Mouse (Mus musculus) v-Abl transformed pro-B cells (cell line): ENCODE measurements around the gene Prx.

Source experiments
- in situ Hi-C, 2 experiments: fragments of 400-800 bp; cut with MboI; formaldehyde crosslinking; loops; one replicate each; pipeline ENCODE4 v1.15.1; 2025; ENCODE audit not compliant: unreplicated experiment in 2 of 2

Gene Prx

GRCm38 (mm10) chr7:27499036-27499435 is at the start of gene Prx:
Prx (plus strand) TSS chr7:27499324.
- in situ Hi-C loops = loop anchor here in 1 of 2 experiments (10.0 kb wide), 1 partner anchor 164 kb away; the partner anchor contains the start of gene Ltbp4

DNA sequence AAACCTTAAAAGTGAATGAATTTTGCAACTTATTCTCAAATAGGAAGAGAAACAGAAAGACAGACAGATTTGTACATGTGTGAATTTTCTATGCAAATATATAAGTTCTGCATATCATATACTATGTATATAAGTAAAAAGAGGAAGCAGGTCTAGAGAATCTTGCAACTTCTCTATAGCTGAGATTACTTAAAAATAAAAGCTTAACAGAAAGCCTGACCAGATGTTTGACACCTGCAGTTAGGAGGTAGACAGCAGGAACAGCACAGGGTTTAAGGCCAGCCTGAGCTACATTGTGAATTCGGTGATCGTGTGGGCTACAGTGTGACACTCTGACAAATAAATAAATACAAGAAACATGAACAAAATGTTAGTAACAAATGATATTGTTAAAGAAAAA is 47.8 kb upstream of the Prx start:
- in situ Hi-C loops = loop anchor here in 1 of 2 experiments (25.0 kb wide), 3 partner anchors 936 to 1814 kb away; partner anchors contain the start of genes B3gnt8, Hnrnpl, Med29 and Paf1

- in situ Hi-C loops = loop anchor here in 1 of 2 experiments (25.0 kb wide), 3 partner anchors 935 to 1815 kb away; partner anchors contain the start of genes B3gnt8, Hnrnpl, Med29 and Paf1
Observed at GRCm38 (mm10) chr7:27452206-27452770, 46.8 kb upstream of the Prx start.

DNA sequence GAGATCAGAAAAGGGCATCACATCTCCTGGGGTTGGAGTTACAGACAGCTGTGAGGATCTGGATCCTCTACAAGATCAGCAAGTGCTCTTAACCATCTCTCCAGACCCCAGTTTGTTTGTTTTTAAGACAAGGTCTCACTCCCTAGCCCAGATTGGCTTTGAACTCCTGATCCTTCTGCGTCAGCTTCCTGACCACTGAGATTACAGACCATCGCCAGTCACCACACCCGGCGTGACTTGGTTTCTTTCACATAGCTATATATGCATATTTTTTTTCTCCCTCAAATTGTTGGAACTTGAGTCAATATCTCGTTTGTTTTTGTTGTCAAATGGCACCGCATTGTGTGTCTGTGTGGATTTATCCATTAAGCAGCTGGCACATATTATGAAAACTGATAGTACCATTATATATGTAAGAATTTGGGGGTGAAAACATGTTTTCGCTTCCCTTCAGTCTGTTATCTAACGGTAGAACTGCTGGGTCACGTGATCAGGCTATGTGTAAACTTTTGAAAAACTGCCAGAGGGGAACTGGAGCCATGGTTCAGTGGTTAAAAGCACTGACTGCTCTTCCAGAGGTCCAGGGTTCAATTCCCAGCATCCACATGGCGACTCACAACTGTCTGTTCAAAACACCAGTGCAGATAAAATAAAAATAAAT is 44.5 kb upstream of the Prx start:
- in situ Hi-C loops = loop anchor here in 1 of 2 experiments (25.0 kb wide), 3 partner anchors 933 to 1817 kb away; partner anchors contain the start of genes B3gnt8, Hnrnpl, Med29 and Paf1

GRCm38 (mm10) chr7:27455273-27455672 is 43.9 kb upstream of the Prx start:
- in situ Hi-C loops = loop anchor here in 1 of 2 experiments (25.0 kb wide), 3 partner anchors 932 to 1818 kb away; partner anchors contain the start of genes B3gnt8, Hnrnpl, Med29 and Paf1

GRCm38 (mm10) chr7:27458614-27459013 is 40.5 kb upstream of the Prx start:
- in situ Hi-C loops = loop anchor here in 1 of 2 experiments (25.0 kb wide), 3 partner anchors 929 to 1821 kb away; partner anchors contain the start of genes B3gnt8, Hnrnpl, Med29 and Paf1

- in situ Hi-C loops = loop anchor here in 1 of 2 experiments (25.0 kb wide), 3 partner anchors 928 to 1822 kb away; partner anchors contain the start of genes B3gnt8, Hnrnpl, Med29 and Paf1
Observed at GRCm38 (mm10) chr7:27459640-27460039, 39.5 kb upstream of the Prx start.

- in situ Hi-C loops = loop anchor here in 1 of 2 experiments (25.0 kb wide), 3 partner anchors 927 to 1823 kb away; partner anchors contain the start of genes B3gnt8, Hnrnpl, Med29 and Paf1
Observed at GRCm38 (mm10) chr7:27460477-27460876, 38.6 kb upstream of the Prx start.

- in situ Hi-C loops = loop anchor here in 1 of 2 experiments (25.0 kb wide), 3 partner anchors 920 to 1830 kb away; partner anchors contain the start of genes B3gnt8, Hnrnpl, Med29 and Paf1
Observed at GRCm38 (mm10) chr7:27467648-27468047, 31.5 kb upstream of the Prx start.

DNA sequence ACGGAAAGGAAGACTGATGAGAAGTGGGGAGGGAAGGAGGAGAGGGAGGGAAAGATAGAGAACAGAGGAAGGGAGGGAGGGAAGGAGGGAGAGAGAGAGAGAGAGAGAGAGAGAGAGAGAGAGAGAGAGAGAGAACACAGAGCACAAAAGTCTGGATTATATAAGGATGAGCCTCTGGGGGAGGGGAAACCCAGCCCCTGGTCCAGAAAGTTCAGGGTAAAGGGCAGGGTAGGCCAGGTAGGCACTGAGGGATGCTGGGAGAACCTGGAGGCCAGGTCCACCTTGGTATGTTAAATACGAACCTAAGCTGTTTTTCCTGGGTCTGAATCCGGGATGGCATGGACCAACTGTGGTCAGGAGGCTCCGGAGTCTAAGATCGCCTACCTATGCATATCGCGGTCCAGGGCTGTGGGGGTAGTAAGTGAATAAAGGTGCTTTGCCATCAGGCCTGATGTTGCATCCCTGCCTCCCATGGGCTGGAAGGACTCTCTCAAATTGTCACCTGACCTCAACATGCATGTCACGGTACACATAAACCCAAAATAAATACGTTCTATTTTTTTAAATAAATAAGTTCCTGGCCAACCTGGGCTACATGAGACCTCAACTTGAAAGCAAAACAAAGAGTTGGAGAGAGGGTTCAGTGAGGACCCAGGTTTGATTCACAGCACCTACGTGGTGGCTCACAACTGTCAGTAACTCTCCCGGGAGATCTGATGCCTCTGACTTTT is 27.6 kb upstream of the Prx start:
- in situ Hi-C loops = loop anchor here in 1 of 2 experiments (25.0 kb wide), 3 partner anchors 916 to 1834 kb away; partner anchors contain the start of genes B3gnt8, Hnrnpl, Med29 and Paf1

DNA sequence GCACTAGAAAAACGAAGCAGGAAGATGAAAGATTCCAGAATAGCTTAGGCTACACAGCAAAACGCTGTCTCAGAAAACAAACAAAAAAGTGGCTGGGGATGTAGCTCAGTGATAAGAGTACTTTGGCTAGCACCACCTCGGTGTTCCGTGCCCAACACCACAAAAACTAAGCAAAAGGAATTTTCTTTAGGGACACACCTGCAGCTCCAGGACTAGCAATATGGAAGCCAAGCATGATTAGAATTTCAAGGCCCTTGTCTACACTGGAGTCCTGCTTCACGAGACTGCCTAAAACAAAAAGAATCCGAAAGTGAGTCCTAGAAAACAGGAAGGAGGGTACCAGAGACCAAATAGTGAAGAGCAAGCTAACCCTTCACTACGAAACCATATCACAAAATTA is 26.5 kb upstream of the Prx start:
- in situ Hi-C loops = loop anchor here in 1 of 2 experiments (25.0 kb wide), 3 partner anchors 915 to 1835 kb away; partner anchors contain the start of genes B3gnt8, Hnrnpl, Med29 and Paf1

GRCm38 (mm10) chr7:27473156-27473834 is 25.8 kb upstream of the Prx start, which contains the start of gene Sertad3:
Sertad3 (plus strand) TSS chr7:27473768.
- in situ Hi-C loops = loop anchor here in 1 of 2 experiments (25.0 kb wide), 3 partner anchors 914 to 1836 kb away; partner anchors contain the start of genes B3gnt8, Hnrnpl, Med29 and Paf1

DNA sequence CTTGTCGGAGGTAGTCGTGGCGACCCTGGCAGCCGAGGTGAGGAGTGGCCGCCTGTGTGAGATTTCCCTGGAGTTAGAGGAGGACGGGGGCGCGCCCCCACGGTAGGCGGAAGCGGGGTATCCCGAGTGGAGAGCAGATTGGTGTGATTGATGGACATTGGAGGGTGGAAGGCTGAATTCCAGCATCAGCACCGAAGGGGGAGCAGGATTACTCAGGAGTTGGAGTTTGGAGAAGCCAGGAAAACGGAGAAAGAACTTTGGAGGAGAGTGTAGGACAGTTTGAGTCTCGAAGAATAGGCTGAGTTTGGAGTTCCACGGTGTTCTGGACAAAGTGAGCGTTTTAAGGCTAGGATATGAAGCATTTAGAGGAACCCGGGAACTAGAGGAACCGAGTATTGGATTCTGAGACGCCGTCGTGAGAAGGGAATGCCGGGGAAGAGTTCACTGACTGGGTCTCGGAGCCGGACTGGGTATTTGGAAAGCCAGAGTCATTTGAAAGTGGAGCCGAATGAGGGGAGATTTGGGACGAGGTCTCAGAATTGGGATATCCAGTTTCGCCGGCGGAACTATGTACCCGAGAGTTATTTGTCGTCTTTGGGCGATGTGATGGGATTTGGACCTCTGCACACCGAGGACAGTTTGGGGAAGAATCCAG is 25.2 kb upstream of the Prx start:
- in situ Hi-C loops = loop anchor here in 1 of 2 experiments (25.0 kb wide), 3 partner anchors 913 to 1837 kb away; partner anchors contain the start of genes B3gnt8, Hnrnpl, Med29 and Paf1

- in situ Hi-C loops = loop anchor here in 1 of 2 experiments (25.0 kb wide), 3 partner anchors 913 to 1837 kb away; partner anchors contain the start of genes B3gnt8, Hnrnpl, Med29 and Paf1
Observed at GRCm38 (mm10) chr7:27474490-27474954, 24.6 kb upstream of the Prx start.

DNA sequence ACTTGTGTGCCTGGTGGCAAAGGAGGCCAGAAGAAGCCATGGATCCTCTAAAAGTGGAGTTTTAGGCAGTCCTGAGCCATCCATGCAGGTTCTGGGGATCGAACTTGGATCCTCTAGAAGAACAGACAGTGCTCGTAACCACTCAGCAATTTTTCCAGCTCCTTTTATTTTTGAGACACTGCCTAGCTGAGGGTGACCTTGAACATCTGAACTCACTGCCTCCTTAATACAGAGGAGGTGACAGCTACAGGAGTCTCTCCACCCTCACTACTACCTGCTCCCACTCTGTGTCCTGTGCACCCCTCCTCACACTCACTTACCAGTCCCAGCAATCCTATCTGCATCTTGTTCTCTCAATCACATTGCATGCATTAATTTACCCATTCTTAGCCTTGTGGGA is 23.5 kb upstream of the Prx start:
- in situ Hi-C loops = no loop called here

DNA sequence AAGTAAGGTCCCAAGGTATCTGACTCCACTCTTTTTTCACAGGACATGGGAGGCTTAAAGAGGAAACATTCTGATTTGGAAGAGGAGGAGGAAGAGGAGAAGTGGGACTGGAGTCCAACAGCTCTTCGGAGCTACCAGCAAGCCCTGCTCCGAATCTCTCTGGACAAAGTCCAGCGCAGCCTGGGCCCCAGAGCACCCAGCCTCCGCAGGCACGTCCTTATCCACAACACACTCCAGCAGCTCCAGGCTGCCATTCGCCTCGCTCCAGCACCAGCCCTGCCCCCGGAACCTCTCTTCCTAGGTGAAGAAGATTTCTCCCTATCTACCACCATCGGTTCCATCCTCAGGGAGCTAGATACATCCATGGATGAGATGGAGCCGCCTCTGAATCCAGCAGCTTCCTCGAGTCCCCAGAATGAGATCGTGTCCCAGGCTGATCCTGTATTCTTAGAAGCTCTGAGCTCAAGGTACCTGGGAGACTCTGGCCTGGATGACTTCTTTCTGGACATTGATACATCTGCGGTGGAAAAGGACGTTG is 23.0 kb upstream of the Prx start:
- in situ Hi-C loops = no loop called here

DNA sequence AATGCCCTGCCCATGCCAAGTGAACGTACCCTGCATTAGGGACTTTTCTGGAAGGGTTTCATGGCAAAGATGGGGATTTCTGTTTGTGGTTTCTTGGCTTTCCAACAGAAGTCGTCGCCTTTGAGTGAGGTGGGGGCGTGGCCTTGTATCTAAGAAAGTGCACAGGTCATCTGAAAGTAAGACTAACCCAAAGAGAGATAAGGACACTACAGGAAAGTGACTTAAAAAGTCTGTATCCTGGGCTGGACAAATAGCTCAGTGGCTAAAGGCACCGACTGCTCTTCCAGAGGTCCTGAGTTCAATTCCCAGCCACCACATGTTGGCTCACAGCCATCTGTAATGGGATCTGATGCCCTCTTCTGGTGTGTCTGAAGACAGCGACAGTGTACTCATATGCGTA is 20.6 kb upstream of the Prx start:
- in situ Hi-C loops = no loop called here

GRCm38 (mm10) chr7:27479750-27480149 is 19.4 kb upstream of the Prx start:
- in situ Hi-C loops = no loop called here
